Mouse (Mus musculus): ENCODE results near the gene Cldn14.
"Not testable (repeated sequence)": the region's sequence is repeated elsewhere in the genome, so short reads cannot be mapped to it uniquely, and the experiment has no call there.

The Cldn14 gene

DNA sequence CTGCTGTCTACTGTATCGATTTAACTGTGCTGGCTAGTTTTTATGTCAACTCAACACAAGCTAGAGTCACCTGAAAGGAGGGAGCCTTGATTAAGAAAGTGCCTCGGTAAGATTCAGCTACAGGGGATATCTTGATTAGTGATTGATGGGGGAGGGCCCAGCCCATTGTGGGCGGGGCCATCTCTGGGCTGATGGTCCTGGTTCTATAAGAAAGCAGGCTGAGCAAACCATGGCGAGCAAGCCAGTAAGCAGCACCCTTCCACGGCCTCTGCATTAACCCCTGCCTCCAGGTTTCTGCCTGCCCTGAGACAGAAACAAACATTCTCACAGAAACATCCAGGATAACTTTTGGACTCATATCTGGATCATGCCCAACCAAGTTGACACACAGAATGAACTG is 1.5 kb upstream of the Cldn14 start:
- no peak for ATAC-seq (ENCODE audit: insufficient number of reproducible peaks, low FRiP score, low TSS enrichment)

DNA sequence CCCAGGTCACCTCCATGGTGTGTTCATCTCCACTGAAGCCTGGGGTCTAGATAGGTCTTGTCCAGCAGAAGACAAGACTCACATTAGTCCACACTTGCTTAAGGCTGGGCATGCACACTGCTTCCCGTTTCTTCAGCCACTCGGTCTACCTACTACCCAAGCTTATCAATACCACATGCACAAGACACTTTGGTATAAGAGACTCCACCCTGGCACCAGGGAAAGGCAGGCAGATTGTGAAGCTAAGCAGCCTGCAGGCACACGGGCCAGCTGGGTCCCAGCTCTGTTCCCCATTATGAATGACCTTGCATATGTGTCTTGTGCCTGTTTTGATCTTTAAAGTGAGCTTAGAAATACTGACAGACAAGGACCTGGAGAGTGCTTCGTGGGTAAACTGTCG is 719 bp upstream of the Cldn14 start:
- ATAC-seq (ENCODE audit: insufficient number of reproducible peaks, low FRiP score, low TSS enrichment), result no peak

GRCm38 (mm10) chr16:94006706-94007665 is 1.7 kb downstream of the Cldn14 start:
- no peak for ATAC-seq (ENCODE audit: insufficient number of reproducible peaks, low FRiP score, low TSS enrichment)

- ATAC-seq (ENCODE audit: insufficient number of reproducible peaks, low FRiP score, low TSS enrichment), result no peak
Observed at GRCm38 (mm10) chr16:94003478-94003877, 5.2 kb downstream of the Cldn14 start.

DNA sequence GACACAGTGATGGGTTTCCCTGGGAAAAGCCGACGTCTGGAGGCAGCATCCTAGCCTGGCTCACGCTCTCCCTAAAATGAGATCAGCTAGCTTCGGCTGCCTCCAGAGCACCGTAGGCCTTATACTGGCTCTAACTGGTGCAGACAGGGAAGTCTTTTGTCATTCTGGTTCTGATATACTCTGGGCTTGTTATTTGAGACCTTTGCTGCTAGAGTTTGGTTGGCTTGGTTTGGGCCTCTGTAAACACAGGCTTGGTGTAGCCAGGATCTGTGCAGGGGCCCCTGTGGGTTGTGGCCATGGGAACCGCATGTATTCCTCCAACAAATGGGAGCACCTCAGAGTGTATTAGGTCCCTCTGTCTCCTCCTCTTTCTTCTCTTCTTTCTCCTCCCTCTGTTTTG is 7.3 kb downstream of the Cldn14 start:
- no peak for ATAC-seq (ENCODE audit: insufficient number of reproducible peaks, low FRiP score, low TSS enrichment)

DNA sequence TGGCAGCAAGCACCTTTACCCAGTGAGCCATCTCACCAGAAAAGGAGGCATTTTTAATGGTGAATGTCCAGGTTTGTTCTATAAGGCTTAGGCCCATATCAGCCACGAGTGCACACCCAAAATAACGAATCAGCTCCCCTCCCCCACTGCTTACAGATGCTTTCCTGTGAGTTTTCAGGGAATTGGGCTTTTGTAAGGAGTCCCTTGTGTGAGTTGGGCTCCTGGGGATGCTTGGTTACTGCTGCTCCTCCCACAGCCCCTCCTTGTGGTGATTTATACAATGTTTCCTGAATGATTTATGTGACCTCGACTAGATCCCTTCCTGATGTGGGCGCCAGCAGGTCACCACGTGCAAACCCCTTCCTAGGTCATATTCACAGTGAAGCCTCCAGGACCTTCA is 9.7 kb downstream of the Cldn14 start:
- no peak for ATAC-seq (ENCODE audit: insufficient number of reproducible peaks, low FRiP score, low TSS enrichment)

GRCm38 (mm10) chr16:93983576-93983975 is 25.1 kb downstream of the Cldn14 start:
- no peak for ATAC-seq (ENCODE audit: insufficient number of reproducible peaks, low FRiP score, low TSS enrichment)

GRCm38 (mm10) chr16:93982341-93982740 is 26.3 kb downstream of the Cldn14 start:
- ATAC-seq (ENCODE audit: insufficient number of reproducible peaks, low FRiP score, low TSS enrichment), result no peak

GRCm38 (mm10) chr16:93981190-93981841 is 27.3 kb downstream of the Cldn14 start:
- no peak for ATAC-seq (ENCODE audit: insufficient number of reproducible peaks, low FRiP score, low TSS enrichment)

DNA sequence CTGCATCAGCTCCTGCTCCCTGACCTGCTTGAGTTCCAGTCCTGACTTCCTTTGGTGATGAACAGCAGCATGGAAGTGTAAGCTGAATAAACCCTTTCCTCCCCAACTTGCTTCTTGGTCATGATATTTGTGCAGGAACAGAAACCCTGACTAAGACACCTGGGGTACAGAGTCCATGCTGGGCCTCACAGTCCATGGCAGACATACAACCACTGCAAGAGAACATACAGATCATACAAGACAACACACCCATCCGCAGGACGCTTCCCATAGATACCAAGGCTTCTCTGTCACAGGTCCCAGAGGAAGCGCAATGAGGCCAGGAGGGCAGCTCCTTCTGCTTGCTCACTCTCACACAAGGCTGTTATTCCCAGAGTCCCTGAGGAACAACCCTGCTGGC is 28.3 kb downstream of the Cldn14 start:
- not testable (repeated sequence) for ATAC-seq (ENCODE audit: insufficient number of reproducible peaks, low FRiP score, low TSS enrichment)

DNA sequence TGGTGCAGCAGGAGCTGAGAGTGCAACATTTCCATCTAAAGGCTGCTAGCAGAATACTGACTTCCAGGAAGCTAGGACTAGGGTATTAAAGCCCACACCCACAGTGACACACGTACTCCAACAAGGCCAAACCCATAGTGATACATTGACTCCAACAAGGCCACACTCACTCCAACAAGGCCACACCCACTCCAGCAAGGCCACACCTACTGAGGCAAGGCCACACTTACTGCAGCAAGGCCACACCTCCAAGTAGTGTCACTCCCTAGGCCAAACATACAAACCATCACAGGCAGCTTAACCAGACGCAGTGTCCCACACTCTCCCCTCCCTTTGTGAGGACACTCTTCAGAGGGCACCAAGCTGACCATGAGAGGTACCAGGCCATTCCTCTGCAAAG is 29.3 kb downstream of the Cldn14 start:
- no peak for ATAC-seq (ENCODE audit: insufficient number of reproducible peaks, low FRiP score, low TSS enrichment)

DNA sequence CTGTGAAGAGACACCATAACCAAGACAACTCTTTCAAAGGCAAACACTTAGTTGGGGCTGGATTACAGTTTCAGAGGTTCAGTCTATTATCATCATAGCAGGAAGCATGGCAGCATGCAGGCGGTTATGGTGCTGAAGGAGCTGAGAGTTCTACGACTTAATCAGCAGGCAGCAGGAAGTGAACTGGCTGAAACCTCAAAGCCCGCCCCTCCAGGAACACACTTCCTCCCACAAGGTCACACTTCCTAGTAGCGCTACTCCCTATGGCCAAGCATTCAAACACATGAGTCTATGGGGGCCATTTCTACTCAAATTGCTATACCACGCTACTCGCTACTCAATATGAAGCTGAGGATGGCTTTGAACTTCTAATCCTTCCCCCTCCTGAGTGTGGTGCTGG is 31.1 kb downstream of the Cldn14 start:
- no peak for ATAC-seq (ENCODE audit: insufficient number of reproducible peaks, low FRiP score, low TSS enrichment)

GRCm38 (mm10) chr16:93976907-93977306 is 31.7 kb downstream of the Cldn14 start:
- no peak for ATAC-seq (ENCODE audit: insufficient number of reproducible peaks, low FRiP score, low TSS enrichment)

- ATAC-seq (ENCODE audit: insufficient number of reproducible peaks, low FRiP score, low TSS enrichment), result no peak
Observed at GRCm38 (mm10) chr16:93975430-93975829, 33.2 kb downstream of the Cldn14 start.

DNA sequence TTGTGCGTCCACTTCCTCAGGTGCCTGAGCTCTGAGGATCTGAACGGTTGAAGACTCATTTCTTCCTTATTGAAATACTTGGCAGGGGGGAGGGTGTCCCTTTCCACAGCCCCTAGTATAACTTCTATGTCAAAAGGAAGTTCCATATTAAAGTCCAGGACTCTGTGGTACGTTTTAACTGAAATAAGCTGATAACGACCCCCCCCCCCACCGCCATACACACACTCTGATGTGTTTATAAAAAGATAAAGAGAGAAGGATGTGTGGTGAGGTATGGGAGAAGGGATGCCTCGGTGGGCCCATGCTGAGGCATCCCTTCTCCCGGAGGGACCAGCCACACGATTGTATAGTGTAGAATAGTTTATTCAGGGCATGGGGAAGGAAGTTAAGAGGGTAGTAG is 34.4 kb downstream of the Cldn14 start:
- ATAC-seq (ENCODE audit: insufficient number of reproducible peaks, low FRiP score, low TSS enrichment), result no peak

DNA sequence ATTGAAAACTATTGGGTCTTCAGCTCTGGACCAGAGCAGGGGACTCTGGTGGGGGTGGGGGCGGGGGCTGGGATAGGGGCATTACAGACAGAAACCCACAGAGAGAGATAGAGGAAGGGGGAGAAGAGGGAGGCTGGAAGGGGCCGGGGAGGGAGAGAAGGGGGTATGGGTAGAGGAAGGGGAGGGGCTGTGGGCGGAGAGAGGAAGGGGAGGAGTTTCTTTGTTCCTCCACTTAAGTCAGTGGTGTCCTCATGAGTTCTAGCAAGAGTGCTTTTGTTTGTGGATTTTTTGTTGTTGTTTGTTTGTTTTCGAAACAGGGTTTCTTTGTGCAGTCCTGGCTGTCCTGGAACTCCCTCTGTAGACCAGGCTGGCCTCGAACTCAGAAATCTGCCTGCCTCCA is 35.1 kb downstream of the Cldn14 start:
- no peak for ATAC-seq (ENCODE audit: insufficient number of reproducible peaks, low FRiP score, low TSS enrichment)

- no peak for ATAC-seq (ENCODE audit: insufficient number of reproducible peaks, low FRiP score, low TSS enrichment)
Observed at GRCm38 (mm10) chr16:93973123-93973522, 35.5 kb downstream of the Cldn14 start.

DNA sequence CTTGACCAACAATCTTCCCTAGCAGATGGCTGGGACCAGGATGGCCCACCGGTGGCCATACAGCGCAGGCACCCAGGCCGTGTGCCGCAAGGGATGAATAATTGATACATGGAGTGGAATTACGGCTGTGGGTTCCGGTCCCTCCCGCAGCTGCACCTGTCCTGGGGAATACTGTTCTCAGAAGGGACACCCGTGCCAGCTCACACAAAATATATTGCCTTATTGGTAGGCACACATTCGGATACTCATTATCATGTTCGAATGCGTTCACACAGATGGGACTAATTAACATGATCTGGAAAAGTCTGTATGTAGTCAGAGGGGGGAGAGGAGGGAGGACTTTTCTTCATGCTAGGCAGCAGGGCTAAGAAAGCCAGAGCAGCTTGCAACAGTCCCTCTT is 37.6 kb downstream of the Cldn14 start:
- no peak for ATAC-seq (ENCODE audit: insufficient number of reproducible peaks, low FRiP score, low TSS enrichment)

DNA sequence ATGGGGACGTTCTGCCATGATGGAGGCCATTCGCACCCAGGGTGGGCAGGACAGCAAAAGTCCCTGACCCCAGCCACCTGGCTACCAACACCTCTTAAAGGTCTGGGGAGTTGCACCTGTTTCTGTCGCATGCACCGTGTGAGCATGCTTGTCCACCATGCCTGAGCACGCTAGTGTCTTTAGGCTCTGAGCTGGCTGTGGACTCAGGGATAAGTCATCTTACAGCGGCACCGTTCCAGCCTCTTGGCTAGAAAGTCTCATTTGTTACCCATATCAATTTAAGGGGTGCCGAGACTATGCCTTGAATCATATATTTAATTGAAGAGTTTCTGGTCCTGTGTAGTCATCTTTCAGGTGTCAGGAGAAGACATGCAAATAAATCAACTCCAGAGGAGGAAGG is 40.7 kb downstream of the Cldn14 start:
- no peak for ATAC-seq (ENCODE audit: insufficient number of reproducible peaks, low FRiP score, low TSS enrichment)

DNA sequence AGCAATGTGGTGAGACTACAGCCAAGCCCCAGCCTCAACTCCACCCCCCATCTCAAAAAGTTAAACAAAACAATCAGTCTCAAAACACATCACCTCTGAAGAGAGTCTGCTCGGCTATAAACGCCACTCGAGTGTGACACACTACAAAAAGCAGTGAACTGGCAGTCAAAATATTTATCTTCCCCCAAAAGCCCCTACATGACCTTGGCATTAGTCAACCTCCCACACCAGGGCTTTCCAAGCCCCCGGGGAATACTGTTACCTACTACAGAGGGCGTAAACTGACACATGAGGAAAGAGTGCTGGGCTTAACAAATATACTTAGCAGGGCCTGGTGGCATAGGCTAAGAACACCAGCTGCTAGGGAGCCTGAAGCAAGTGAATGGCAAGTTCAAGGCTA is 46.4 kb downstream of the Cldn14 start:
- no peak for ATAC-seq (ENCODE audit: insufficient number of reproducible peaks, low FRiP score, low TSS enrichment)

DNA sequence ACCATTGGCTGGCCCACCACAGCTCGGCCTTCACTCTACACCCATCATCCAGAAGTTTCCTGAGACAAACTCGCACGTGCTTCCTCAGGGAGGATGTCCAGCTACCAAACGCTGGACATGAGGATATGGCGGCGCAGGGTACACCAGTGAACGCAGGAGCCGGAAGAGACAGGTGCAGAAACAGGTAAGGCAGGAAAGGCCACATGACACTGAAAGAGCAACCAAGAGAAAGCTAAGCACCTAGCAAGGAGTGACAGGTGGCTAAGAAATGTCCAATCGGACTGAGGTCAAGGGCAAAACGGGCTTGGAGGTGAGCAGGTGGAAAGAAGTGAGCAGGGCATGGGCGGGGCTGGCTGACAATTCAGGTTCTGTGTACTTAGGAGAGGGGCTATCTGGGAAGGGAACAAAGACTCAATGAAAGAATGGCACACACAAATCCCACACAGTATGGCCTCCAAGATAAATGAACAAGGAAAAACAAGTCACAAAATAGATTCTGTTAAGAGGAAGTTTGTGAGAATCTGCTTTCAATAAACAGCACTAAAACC is 47.5 kb downstream of the Cldn14 start:
- no peak for ATAC-seq (ENCODE audit: insufficient number of reproducible peaks, low FRiP score, low TSS enrichment)
